Mouse (Mus musculus) small intestine, adult 2 months (tissue): ENCODE results near the gene Jup.

ENCODE experiments used
- CTCF ChIP-seq: fragments of 200-500 bp; IDR thresholded peaks from 2 replicates; pipeline ENCODE4 v1.5.1; 2012; ENCODE audit warnings: low read depth, mild to moderate bottlenecking, control low read depth, inconsistent platforms, low read length, moderate library complexity, mixed read lengths; ENCODE audit not compliant: insufficient replicate concordance, insufficient read length; ENCODE audit errors: extremely low read depth
- POLR2A ChIP-seq: fragments of 200-500 bp; IDR thresholded peaks from 2 replicates; pipeline ENCODE4 v1.6.1; 2012; ENCODE audit warnings: low read depth, mild to moderate bottlenecking, control low read depth, inconsistent platforms, low read length, moderate library complexity

DNA sequence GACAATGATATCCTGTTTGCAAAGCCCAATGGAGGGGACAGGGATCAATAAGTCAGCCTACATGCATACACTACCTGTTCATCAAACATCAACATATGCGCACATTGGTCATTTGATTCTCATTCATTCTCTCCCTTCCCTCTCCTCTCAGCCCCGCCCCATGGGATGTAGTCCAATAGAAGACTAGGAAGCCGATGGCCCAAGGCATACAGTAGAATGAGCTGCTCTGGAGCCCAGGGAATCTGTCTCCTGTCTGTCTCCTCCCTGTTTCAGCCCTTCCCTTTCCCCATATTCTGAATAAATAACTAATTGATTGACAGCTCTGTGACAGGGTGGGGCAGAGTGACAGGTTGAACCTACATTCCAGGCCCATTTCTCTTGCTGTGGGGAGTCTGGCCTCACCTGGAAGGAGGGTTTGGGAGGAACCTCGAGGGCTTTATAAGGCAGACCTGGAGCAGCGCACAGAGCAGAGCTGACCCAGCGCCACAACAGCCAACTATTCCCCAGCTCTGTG is 63.6 kb downstream of the Jup start, which contains the start of gene Gast:
- TF ChIP-seq CTCF (no peak), POLR2A (no peak)
